Mouse (Mus musculus) spleen, adult 2 months (tissue): ENCODE measurements around the gene Pld5. TPM values are rescaled to one million over a fixed set of nuclear protein-coding genes. Genes with fewer than 3 reads are reported as not detected.

ENCODE experiments used
- DNase-seq, 2 experiments: peaks; one replicate each; pipeline versions ENCODE4 v3.0.0 to v3.0.0-alpha.2; 2012 to 2021; ENCODE audit warnings: low spot score in 2 of 2, low read depth in 1 of 2
- H3K27ac ChIP-seq: fragments of 200-500 bp; 2 replicates; pipeline ENCODE4 v1.5.1; 2012; ENCODE audit warnings: low read length, inconsistent platforms; ENCODE audit not compliant: insufficient read depth
- H3K27me3 ChIP-seq: fragments of 200-500 bp; 2 replicates; pipeline ENCODE4 v1.6.1; 2012; ENCODE audit warnings: mild to moderate bottlenecking, moderate library complexity, low read length, inconsistent platforms; ENCODE audit not compliant: control insufficient read depth, insufficient read depth
- H3K36me3 ChIP-seq: fragments of 200-500 bp; 2 replicates; pipeline ENCODE4 v1.6.1; 2012; ENCODE audit warnings: mild to moderate bottlenecking, low read length, inconsistent platforms; ENCODE audit not compliant: control insufficient read depth, insufficient read depth
- H3K4me1 ChIP-seq: fragments of 200-500 bp; 2 replicates; pipeline ENCODE4 v1.6.1; 2011; ENCODE audit warnings: inconsistent platforms; ENCODE audit not compliant: control insufficient read depth, insufficient read depth, insufficient read length
- H3K4me3 ChIP-seq: fragments of 200-500 bp; 2 replicates; pipeline ENCODE4 v1.5.1; 2011; ENCODE audit warnings: mild to moderate bottlenecking, inconsistent platforms; ENCODE audit not compliant: insufficient read depth, insufficient read length; ENCODE audit errors: extremely low read depth
- CTCF ChIP-seq: fragments of 200-500 bp; IDR thresholded peaks from 2 replicates; pipeline ENCODE4 v1.5.1; 2011; ENCODE audit warnings: mild to moderate bottlenecking, inconsistent platforms; ENCODE audit not compliant: insufficient read depth, insufficient read length, insufficient replicate concordance; ENCODE audit errors: extremely low read depth
- POLR2A ChIP-seq: fragments of 200-500 bp; IDR thresholded peaks from 2 replicates; pipeline ENCODE4 v1.6.1; 2011; ENCODE audit warnings: low read depth, low read length, inconsistent platforms
- WGBS: fragments of 180-500 bp; shearing (Covaris S2); methylation state at CpG from one replicate; pipeline ENCODE4 v1.1.7; 2018; 5-methylcytosine and 5-hydroxymethylcytosine counted together
- polyA plus RNA-seq: library from polyadenylated mRNA; depleted of rRNA; stranded (reverse); fragments of >200 nt; gene quantifications from 2 replicates; pipeline ENCODE4 v1.2.3, GENCODE M21; 2012

Pld5 gene
- polyA plus RNA-seq, 1 experiment, result not detected

DNA sequence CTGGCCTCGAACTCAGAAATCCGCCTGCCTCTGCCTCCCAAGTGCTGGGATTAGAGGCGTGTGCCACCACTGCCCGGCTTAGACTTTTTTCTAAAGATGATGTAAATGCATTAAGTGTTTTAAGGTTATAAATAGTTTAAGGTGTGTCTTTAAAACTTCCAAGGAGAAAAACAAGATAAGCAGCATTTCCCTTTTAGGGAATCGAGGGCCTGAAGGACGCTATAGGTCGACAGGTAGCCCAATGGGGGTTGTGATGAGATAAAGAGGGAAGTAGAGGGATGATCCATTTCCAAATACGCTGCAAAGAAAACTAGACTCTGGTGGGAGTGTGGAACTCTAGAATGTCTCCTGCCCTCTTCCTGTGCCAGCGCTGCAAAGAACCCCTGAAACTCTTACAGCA, 355.1 kb downstream of the Pld5 start, which contains the start of gene Gm38100:
Gm38100 (plus strand) TSS at position 301 of the 400 bp plus-strand sequence.
- no peak for DNase-seq
- no peak within 1 kb of the TSS for H3K4me3 ChIP-seq
- TF ChIP-seq POLR2A (no peak), CTCF (no peak)
- H3K27ac ChIP-seq, result no peak within 1 kb of the TSS
- 81% methylated on average over 9 of the region's 9 CpGs for WGBS
- no peaks in the 10 kb centered on the region for H3K4me1 ChIP-seq
- H3K36me3 ChIP-seq, result no peaks in the 10 kb centered on the region
- no peaks in the 10 kb centered on the region for H3K27me3 ChIP-seq

GRCm38 (mm10) chr1:175913728-175914303, 361.3 kb downstream of the Pld5 start:
- H3K4me1 ChIP-seq, result no peaks in the 10 kb centered on the region
- no peaks in the 10 kb centered on the region for H3K36me3 ChIP-seq
- DNase-seq, result no peak
- WGBS, result 67% methylated on average over 5 of the region's 5 CpGs
- H3K27me3 ChIP-seq, result no peaks in the 10 kb centered on the region
- H3K27ac ChIP-seq, result no peak overlapping the region
- TF ChIP-seq CTCF (no peak), POLR2A (no peak)
- H3K4me3 ChIP-seq, result no peak overlapping the region
